Mouse (Mus musculus): ENCODE measurements around the gene Acaa1b.

Acaa1b gene

DNA sequence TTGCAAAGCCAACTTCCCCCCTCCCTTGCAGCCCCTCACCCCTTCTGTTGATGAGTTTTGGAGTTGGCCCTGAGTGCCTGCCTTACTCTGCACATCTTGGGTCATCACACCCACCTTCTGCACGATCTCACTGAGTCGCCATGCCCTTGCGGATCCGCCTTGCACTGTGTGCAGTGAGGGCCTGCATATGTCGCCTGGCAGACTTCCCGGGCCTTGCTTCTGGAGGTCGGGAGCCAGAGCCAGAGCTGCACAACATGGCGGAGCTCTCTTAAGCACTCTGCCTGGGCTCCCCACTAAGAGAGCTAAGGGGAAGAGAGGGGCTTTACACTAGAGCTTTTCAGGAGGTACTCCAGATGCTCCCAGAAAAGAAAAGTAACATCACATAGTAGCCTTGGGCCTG, 12.2 kb downstream of the Acaa1b start:
- no peak for DNase-seq (ENCODE audit: low spot score)

DNA sequence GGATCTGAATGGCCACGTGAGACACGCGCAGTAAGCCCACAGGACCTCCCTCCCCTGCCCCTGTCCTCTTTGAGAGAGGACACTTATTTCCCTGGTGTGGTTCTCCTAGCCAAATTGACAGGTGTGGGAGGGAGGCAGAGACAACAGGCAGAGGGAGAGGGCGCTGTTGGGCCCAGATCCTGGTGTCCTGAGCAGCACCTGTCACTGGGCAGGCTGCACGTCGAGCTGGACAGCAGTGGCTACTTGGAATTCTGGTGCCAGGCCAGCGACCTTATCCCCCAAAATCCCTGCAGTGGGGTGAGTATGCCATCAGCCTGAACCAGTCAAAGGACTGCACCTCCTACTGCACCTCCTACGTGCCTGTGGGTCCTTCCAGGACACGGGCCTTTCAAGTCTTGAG, 13.5 kb downstream of the Acaa1b start:
- DNase-seq (ENCODE audit: low spot score), result no peak

DNA sequence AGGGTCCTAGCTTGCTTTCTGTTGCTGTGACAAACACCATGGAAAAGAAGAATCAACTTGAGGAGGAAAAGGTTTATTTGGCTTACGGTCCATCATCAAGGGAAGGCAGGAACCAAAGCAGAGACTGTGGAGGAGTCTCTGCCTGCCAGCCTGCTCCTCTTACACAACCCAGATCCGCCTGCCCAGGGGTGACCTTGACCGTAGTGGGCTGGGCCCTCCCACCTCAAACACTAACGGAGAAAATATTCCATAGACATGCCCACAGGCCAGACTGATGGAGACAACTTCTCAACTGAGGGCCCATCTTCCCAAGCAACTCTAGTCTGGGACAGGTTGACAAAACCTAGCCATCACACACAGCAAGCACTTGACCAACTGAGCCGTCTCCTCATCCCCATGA, 14.8 kb downstream of the Acaa1b start:
- no peak for DNase-seq (ENCODE audit: low spot score)

DNA sequence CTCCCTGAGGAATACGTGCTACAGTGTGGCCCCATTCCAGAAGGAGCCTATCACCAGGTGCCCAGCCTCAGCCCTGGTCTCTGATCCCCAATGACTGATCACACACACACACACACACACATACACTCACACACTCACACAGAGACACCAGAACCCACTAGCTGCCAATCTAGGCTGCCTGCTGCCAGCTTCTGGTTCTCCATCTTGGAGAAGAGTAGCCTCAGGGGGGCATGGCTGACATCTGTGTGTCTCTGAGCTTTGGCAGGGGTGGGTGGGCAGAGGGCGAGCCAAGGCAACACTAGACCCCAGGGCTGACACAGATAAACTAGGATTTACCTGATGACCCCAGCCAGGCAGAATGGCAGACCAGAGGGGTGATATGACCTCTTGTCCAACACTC, 18.1 kb downstream of the Acaa1b start:
- DNase-seq (ENCODE audit: low spot score), result no peak

DNA sequence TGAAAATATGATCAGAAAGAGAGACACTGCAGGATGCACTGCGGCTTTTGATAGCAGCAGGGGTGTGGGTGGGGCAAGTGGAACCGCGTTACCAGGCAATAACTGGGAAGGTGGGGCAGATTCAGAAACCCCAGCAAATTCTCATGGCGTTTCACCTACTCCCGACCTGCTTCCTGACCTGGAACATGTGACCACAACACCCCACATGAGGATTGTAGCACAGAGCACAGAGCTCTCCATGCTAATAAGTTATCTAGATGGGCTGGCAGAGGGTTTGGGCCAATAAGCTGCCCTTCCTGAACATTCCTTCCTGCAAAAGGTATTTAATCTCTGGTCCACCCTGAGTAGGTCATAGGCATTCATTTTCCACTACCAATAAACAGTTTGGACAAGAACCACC, 26.2 kb downstream of the Acaa1b start:
- DNase-seq (ENCODE audit: low spot score), result no peak

DNA sequence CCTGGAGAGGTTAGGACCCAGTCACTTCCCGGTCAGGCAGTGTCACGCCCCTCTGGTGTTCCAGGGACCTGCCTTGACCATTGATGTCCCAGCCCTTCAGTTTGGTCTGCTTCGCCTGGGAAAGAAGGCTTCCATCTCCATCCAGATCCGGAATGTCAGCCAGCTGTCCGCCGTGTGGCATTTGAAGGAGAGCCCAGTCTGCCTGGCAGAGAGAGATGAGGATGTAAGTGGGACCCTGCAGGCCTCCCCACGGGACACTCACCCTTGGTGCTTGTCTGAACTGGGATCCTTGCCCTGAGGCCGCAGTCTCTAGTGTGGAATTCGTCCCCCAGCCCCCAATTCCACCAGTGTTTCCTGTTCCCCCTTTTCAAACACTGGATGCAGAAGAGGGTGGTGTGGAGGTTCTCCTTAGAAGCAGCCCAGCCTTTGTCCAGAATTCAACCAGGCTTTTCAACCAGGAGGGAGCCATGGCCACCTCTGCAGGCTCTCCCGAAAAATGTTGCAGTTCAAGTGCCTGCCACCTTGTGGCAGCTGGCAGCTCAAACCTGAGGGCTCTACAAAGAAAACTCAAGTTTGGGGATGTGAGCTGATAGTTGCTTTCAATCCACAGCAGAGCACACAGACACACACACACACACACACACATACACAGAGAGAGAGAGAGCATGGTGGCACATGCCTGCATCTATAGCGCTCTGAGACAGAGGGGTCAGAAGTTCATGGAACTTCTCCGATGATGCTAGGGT, 28.3 kb downstream of the Acaa1b start:
- DNase-seq (ENCODE audit: low spot score), result no peak

DNA sequence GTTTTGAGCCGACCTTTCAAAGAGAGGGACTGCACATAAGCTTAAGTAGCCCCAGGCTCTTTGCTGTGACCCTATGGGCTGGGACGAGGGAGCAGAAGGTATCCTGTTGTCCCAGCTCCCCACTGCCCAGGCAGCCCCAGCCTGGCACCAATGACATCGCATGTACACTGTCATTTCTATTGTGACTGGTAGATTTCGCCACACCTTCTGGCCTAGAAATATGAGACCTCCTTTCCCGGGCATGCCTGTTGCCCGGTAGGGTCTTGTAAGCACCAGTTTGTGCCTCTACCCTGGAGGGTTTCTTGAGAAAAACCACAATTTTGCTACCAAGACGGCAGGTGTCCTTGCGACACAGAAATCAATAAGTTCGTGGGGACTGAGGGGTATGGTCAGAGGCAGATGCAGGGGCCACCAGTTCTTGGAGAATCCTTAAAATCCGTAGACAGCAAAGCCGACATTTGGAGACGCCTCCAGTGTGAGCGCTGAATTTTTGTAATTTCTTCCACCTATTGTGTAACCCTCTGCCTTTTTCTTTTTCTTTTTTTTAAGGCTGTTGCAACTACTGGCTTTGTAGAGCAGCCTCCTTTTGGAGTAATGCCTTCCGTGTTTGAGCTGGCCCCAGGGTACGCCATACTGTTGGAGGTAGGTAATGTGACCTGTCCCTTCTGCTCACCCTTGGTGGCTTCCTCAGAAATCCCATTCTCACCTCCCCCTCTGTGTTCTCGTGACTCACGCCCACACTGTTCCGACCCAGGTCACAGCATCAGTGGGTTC, 34.1 kb downstream of the Acaa1b start:
- no peak for DNase-seq (ENCODE audit: low spot score)

DNA sequence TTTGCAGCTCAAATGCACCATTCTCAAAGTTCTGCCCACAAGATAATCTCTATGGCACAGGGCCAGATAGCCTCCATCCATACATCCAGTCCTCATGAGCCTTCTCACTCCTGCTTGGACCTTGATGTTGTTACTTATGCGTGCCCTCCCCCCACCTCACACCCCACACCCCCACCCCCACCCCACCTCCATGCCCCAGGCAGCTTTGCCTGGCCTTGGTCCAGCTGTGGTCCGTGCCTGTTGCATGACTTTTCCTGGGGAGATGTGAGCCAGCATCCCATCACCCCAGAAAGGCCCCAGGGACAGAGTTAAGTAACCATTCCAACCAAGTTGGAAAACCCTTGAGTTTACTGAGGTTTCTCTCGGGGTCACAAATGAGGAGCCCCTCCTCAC, 36.7 kb downstream of the Acaa1b start:
- DNase-seq (ENCODE audit: low spot score), result no peak

DNA sequence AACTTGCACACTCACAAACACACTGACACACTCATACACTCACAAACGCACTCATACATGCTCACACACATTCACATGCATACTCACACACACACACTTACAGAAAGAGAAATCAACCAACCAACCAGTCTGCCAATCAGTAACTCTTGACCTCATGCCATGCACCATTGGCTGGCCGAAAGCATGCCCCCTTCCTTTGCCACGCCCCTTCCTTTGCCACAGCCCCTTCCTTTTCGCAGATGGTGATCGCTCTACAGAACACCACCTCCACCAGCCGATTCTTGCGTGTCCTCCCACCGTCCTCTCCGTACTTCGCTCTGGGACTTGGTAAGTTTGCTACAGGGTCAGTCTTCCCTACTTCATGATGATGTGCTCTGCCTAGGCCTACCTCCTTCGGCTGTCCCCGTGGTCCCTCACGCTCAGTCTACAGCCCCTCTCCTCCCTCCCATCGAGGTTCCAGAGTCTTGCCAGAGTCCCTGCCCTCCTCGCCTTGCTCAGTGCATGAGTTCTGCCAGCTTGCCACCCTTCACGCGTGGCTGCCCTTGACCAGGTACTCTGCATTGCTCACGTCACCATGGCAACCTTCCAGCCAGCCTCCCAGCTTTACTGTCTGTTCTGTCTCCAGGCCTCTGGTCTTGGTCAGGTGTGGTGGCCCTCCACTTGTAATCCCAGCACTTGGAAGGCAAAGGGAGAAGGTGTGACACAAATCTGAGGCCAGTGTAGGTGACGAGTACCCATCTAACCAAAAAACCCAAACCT, 37.3 kb downstream of the Acaa1b start:
- DNase-seq (ENCODE audit: low spot score), result no peak

DNA sequence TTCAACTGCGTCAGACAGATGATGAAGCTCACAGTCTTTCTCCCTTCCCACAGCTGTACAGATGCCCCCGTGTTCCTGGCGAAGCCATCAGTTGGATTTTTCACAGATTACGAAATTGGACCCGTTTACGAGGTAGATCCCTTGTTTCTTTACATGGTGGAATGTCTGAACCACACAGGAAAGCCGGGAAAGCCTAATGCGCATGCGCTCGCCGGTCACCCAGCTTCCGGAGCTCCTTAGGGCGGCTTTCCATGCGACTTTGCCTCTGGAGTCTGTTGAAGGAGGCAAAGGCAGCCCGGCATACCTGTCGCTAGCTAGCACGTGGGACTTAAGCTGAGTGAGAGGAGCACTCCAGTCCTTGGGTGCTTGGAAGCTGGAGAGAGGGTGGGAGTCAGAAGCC, 42.0 kb downstream of the Acaa1b start:
- DNase-seq (ENCODE audit: low spot score), result no peak

DNA sequence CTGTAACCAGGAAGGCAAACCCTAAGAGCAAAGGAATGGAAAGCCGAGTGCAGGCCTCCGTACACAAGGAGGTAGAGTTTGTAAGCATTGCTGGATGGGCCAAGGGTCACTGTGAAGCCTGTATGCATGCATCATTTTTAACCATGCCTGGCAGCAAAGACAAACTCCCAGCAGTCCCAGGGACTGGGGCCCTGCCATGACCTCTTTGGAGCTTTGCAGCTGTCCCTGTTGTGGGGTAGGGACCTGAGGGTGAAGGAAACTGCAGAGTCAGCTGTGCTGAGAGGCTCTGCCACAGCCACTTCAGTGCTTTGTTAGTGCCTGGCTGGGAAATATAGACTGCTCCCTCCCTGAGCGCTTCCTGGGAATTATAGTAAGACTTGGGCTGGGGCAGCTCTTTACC, 46.3 kb downstream of the Acaa1b start:
- no peak for DNase-seq (ENCODE audit: low spot score)

DNA sequence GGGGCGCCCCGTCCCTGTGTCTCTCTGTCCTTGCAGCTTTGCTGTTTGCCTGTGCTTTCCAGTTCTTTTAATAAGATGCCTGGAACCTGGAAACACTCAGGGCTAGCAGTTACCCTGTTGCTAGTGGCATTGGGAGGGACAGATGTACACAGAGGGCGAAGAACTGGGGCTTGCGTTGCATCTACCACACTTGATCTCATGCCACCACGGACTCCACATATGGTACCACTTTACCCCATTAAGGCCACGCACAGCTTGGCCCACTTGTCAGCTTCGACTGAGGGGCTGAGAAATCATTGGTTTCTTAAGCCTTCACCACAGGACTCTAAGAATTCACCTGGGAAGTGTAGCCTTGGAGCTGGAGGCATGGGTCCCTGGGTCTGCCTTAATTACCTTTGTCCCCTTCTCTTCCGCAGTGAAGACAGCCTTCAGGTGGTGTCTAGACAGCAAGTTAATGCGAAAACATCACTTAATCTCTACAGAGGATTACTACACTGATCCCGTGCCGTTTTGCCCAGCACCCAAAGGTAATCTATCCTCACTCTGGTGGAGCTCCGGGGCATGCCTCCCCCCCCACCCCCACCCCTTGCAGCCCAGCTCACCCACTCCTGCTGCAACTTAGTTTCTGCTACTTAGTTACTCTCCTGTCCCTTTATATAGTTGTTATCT, 47.1 kb downstream of the Acaa1b start:
- no peak for DNase-seq (ENCODE audit: low spot score)

DNA sequence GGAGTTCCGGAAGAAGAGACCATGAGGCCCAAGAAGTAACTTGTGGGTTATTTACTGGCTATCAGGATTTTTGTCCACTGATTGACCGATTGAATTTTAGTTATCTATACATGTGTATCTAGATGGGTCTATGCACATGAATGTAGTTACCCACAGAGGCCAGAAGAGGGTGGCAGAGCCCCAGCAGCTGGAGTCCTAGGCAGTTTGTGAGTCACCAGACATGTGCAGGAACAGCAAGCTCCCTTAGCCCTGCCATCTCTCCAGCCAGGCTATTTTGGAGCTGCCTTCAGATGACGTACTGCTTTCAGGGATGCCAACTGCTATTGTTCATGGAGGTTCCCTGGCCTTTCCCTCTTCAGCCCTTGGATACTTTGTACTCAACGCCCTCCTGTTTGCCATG, 49.3 kb downstream of the Acaa1b start:
- no peak for DNase-seq (ENCODE audit: low spot score)

DNA sequence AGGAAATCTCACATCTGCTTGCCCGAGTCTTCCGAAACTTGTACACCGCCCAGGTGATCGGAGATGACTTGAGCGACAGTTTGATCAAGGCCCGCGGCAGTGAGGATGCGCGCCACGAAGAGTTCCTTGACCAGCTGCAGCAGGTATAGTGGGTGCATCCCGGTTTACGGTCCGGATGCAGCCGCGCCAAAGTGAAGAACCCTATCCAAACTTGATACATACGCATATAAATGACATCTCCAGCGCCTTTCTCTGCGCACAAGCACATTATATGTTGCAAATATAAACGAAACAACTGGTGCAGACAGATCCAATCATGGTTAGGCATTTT, 54.1 kb downstream of the Acaa1b start:
- DNase-seq (ENCODE audit: low spot score), result no peak

DNA sequence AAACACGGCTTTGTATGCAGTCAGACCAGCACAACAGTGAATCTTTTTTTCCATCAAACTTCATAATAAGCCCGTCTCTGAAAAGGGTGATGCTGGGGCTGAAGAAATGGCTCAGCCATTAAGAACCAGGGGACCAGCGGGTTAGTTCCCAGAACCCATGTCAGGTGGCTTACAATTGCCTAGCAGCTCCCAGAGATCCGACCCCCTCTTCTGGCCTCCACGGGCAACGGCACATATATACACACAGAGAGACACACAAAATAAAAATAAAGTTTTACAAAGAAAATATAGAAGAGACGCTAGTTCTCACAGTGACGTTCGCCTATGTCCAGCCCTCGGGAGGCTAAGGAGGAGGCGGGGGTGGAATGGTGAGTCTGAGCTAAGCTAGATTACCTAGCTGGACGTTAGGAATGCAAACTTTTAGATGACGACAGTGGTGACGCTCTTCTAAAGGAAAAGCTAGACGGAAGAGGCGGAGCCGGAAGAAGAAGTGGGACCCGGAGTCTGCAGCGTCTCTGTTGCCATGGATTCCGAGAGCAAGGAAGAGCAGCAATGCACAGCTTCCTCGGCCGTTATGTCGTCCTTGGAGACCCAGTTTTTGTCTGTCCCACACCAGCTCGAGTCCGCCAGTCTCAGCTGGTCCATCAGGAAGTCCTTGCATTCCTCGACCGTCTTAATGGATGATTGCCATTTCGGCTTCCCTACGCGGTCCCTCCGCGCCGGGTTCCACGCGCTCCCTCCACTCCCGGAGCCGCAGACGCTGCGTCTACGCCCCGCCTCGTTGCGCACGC, 54.7 kb downstream of the Acaa1b start, which contains the start of gene Dlec1:
Gene Dlec1, plus strand, starts transcription at position 487 of the 791 bp plus-strand sequence.
- DNase-seq (ENCODE audit: low spot score), result peak; percentile 75

DNA sequence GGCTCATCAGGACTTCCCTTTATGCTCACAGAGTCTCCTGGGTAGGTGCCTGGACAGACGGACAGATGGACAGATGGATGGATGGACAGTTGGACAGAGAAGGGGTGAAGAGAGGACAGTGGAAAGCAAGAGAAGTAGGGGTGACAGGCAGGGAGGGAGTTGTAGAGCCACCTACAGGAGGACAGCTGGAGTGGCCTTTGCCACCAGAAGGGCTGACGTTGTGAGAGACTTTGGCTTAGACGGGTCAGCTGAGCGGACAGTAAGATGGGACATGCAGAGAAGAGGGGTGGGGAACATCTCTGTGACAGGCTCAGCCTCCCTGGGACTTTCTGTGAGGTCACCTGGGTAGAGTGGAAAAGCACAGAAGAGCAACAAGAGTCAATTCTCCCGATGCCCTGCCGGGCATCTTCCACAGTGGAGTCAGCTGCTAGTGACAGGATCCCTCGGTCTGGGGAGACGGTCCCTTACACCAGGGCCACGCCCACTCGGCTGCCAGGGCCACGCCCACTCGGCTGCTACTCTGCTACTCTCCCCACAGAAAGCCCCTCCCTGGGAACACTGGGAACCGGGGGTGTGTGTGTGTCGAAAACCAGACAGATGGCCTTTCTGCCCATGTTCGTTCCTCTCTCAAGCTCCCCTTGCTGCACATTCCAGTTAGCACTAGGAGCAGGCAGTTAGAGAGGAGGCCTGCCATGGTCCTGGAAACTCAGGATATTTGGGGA, 56.6 kb downstream of the Acaa1b start:
- no peak for DNase-seq (ENCODE audit: low spot score)

All from ovary, adult 18-20 months (tissue).